Mouse (Mus musculus): ENCODE results near the gene Rita1. TPM values are rescaled to one million over a fixed set of nuclear protein-coding genes. Genes with fewer than 3 reads are reported as not detected.
A peak's percentile ranks its signal among the peaks of the same experiment; 100 is the strongest.

Gene Rita1
- polyA plus RNA-seq, 1 experiment from 2014 or later, result 15.8 TPM

GRCm38 (mm10) chr5:120627515-120628300, 15.3 kb upstream of the Rita1 start:
- ATAC-seq (ENCODE audit: insufficient number of reproducible peaks, low FRiP score, low TSS enrichment, low read depth), result no peak
- H3K9me3 ChIP-seq (replicated peaks), result no peaks in the 10 kb centered on the region
- H3K4me1 ChIP-seq, result peaks cover 5% of the 10 kb centered on the region; the same call in 1 of the 2 replicates
- WGBS, result 79% methylated on average over 15 of the region's 15 CpGs
- no peak overlapping the region for H3K4me2 ChIP-seq (replicated peaks)
- H3K4me3 ChIP-seq (replicated peaks), result no peak overlapping the region
- H3K27ac ChIP-seq (replicated peaks), result no peak overlapping the region
- H3K27me3 ChIP-seq, result peaks cover 11% of the 10 kb centered on the region
- peaks cover 51% of the 10 kb centered on the region for H3K36me3 ChIP-seq
- no peak overlapping the region for H3K9ac ChIP-seq

- Histone ChIP-seq H3K4me1 (peaks cover 16% of the 10 kb centered on the region), H3K9me3 (replicated peaks) (no peaks in the 10 kb centered on the region), H3K36me3 (peaks cover 64% of the 10 kb centered on the region), H3K4me3 (replicated peaks) (no peak overlapping the region), H3K27ac (replicated peaks) (no peak overlapping the region), H3K27me3 (peaks cover 11% of the 10 kb centered on the region), H3K4me2 (replicated peaks) (no peak overlapping the region), H3K9ac (no peak overlapping the region)
- WGBS, result 42% methylated on average over 19 of the region's 19 CpGs
- no peak; the same call in 1 of the 2 replicates for ATAC-seq (ENCODE audit: insufficient number of reproducible peaks, low FRiP score, low TSS enrichment, low read depth)
These were observed 14.0 kb upstream of the Rita1 start for GRCm38 (mm10) chr5:120626399-120626798.

DNA sequence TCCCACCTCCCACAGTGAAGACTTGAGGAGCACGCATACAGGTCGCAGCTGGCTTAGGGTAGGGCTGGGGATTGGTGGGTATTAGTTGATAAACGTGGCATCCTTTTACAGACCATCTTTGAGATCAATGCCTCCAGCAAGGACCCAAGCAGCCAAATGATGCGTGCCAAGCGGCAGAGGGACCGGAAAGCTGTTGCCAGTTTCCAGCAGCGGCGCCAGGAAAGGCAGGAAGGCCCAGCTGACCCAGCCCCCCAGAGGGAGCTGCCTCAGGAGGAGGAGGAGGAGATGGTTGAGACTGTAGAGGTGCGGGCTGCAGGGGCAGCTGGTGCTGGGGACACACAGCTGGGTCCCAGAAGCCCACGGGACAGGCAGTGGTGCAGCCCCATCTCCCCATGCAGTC, 12.0 kb upstream of the Rita1 start:
- H3K4me3 ChIP-seq (replicated peaks), result no peak overlapping the region
- no peak overlapping the region for H3K4me2 ChIP-seq (replicated peaks)
- H3K27me3 ChIP-seq, result no peaks in the 10 kb centered on the region
- peaks cover 16% of the 10 kb centered on the region for H3K4me1 ChIP-seq
- 92% methylated on average over 10 of the region's 10 CpGs for WGBS
- H3K27ac ChIP-seq (replicated peaks), result no peak overlapping the region
- peaks cover 84% of the 10 kb centered on the region for H3K36me3 ChIP-seq
- ATAC-seq (ENCODE audit: insufficient number of reproducible peaks, low FRiP score, low TSS enrichment, low read depth), result no peak
- no peaks in the 10 kb centered on the region for H3K9me3 ChIP-seq (replicated peaks)
- no peak overlapping the region for H3K9ac ChIP-seq

DNA sequence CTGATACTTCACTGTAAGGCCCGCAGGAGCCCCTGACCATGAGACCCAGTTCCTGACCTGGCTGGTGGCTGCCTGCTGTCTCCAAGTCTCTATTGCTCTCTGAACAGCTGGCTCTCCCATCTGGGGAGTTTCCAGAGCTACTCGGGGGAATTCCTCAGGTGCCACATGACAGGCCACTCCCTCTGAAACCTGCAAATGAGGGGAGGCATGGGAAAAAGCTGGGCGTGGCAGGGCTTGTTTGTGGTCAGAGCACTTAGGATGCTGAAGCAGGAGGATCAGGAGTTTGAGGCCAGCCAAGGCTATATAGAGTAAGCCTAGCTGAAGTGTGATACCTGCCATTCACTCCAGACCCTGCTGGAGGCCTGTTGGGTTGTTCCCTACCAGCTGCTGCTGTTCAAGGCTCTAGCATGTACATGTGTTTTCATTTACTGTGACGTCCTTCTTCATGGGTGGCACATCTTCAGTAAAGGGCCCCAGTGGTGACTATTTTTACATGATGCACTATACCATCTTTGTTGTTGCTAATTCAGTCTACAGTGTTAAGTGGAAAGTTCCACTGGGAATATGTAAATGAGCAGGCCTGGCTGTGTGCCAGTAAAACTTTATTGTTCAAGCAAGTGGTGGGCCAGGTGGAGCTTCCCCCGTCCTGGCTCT, 9.9 kb upstream of the Rita1 start:
- H3K9me3 ChIP-seq (replicated peaks), result no peaks in the 10 kb centered on the region
- H3K4me2 ChIP-seq (replicated peaks), result no peak overlapping the region
- 54% methylated on average over 5 of the region's 5 CpGs for WGBS
- H3K36me3 ChIP-seq, result peaks cover 99% of the 10 kb centered on the region
- H3K27me3 ChIP-seq, result no peaks in the 10 kb centered on the region
- peaks cover 12% of the 10 kb centered on the region for H3K4me1 ChIP-seq
- H3K9ac ChIP-seq, result no peak overlapping the region
- H3K4me3 ChIP-seq (replicated peaks), result no peak overlapping the region
- peak overlapping the region; percentile 17; the same call in 1 of the 2 replicates for H3K27ac ChIP-seq (replicated peaks)
- no peak for ATAC-seq (ENCODE audit: insufficient number of reproducible peaks, low FRiP score, low TSS enrichment, low read depth)

GRCm38 (mm10) chr5:120621846-120622197, 9.4 kb upstream of the Rita1 start:
- peak overlapping the region; percentile 17; the same call in 1 of the 2 replicates for H3K27ac ChIP-seq (replicated peaks)
- H3K9me3 ChIP-seq (replicated peaks), result no peaks in the 10 kb centered on the region
- ATAC-seq (ENCODE audit: insufficient number of reproducible peaks, low FRiP score, low TSS enrichment, low read depth), result no peak
- no peak overlapping the region for H3K4me3 ChIP-seq (replicated peaks)
- 64% methylated on average over 10 of the region's 10 CpGs for WGBS
- no peaks in the 10 kb centered on the region for H3K27me3 ChIP-seq
- no peak overlapping the region for H3K9ac ChIP-seq
- H3K4me2 ChIP-seq (replicated peaks), result no peak overlapping the region
- peaks cover 12% of the 10 kb centered on the region for H3K4me1 ChIP-seq
- peaks cover 99% of the 10 kb centered on the region for H3K36me3 ChIP-seq

DNA sequence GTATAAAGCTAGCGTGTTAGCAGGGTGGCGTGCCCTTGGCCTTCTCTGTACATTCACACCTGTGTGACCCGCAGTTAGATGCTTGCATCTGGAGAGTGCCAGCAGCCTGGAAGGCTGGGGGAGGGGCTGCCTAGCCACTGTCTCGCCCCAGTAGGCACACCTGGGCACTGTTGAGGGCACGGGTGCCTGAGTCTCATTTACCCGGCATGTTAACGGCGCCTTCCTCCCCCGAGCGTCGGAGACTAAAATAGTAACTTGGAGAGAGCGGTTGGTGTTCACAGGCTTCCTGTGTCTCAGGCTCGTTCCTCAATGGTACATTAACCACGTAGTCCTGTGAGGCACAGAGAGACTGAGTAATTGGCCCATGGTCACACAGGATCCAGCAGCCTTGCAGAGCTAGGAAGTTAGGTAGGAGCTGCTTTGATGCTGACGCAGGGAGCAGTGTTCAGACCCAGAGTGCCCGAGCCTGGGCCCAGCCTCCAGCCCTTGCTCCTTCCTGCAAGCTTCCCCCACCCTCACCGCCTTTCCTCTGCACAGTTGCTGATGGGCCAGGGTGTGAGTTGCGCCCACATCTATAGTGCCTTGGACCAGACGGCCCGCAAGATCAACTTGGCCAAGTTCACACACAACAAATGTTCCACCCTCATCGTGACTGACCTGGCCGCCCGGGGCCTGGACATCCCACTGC, 8.8 kb upstream of the Rita1 start:
- no peaks in the 10 kb centered on the region for H3K9me3 ChIP-seq (replicated peaks)
- H3K27ac ChIP-seq (replicated peaks), result peak overlapping the region; percentile 17; the same call in 1 of the 2 replicates
- ATAC-seq (ENCODE audit: insufficient number of reproducible peaks, low FRiP score, low TSS enrichment, low read depth), result no peak
- H3K9ac ChIP-seq, result no peak overlapping the region
- H3K4me3 ChIP-seq (replicated peaks), result no peak overlapping the region
- H3K4me2 ChIP-seq (replicated peaks), result no peak overlapping the region
- H3K27me3 ChIP-seq, result no peaks in the 10 kb centered on the region
- H3K36me3 ChIP-seq, result peaks cover 98% of the 10 kb centered on the region
- H3K4me1 ChIP-seq, result peaks cover 12% of the 10 kb centered on the region
- WGBS, result 89% methylated on average over 23 of the region's 23 CpGs

DNA sequence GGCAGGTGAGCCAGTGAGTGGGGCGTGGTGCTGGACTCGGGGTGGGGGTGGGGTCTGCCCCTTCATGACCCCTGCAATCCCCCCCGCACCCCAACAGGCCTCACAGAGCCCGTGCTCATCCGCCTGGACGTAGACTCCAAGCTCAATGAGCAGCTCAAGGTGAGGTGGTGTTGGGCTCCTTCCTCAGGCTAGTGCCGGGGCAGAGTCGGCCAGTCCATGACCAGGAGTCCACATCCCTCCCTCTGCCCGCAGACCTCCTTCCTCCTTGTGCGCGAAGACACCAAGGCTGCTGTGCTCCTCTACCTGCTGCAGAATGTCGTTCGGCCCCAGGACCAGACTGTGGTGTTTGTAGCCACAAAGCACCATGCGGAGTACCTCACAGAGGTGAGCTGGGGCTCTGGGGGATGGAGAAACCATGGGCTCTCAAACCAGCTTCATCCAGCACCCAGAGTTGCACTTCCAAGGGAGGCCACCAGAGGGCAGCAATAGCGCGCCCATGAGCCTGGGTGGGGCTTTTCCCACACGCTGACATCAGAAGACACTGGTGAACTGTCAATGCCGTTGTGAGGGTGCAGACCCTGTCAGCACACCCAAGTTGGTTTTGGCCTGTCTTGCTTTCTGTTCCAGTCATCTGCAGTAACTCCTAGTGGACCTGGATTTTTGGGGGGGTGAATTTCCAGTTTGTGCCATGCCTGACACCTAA, 8.1 kb upstream of the Rita1 start:
- no peak overlapping the region for H3K27ac ChIP-seq (replicated peaks)
- H3K36me3 ChIP-seq, result peaks cover 98% of the 10 kb centered on the region
- 0 out of 2 replicates have a peak, but pooled peaks cover 4% of the 10 kb centered on the region for H3K9me3 ChIP-seq (replicated peaks)
- no peaks in the 10 kb centered on the region for H3K27me3 ChIP-seq
- H3K9ac ChIP-seq, result no peak overlapping the region
- WGBS, result 70% methylated on average over 18 of the region's 18 CpGs
- H3K4me3 ChIP-seq (replicated peaks), result no peak overlapping the region
- H3K4me1 ChIP-seq, result peaks cover 12% of the 10 kb centered on the region
- H3K4me2 ChIP-seq (replicated peaks), result no peak overlapping the region
- ATAC-seq (ENCODE audit: insufficient number of reproducible peaks, low FRiP score, low TSS enrichment, low read depth), result no peak

- H3K9ac ChIP-seq, result no peak overlapping the region
- H3K27ac ChIP-seq (replicated peaks), result no peak overlapping the region
- peaks cover 87% of the 10 kb centered on the region for H3K36me3 ChIP-seq
- no peak overlapping the region for H3K4me3 ChIP-seq (replicated peaks)
- H3K4me2 ChIP-seq (replicated peaks), result no peak overlapping the region
- H3K9me3 ChIP-seq (replicated peaks), result 0 out of 2 replicates have a peak, but pooled peaks cover 4% of the 10 kb centered on the region
- peaks cover 12% of the 10 kb centered on the region for H3K4me1 ChIP-seq
- no peak for ATAC-seq (ENCODE audit: insufficient number of reproducible peaks, low FRiP score, low TSS enrichment, low read depth)
- no peaks in the 10 kb centered on the region for H3K27me3 ChIP-seq
- WGBS, result 17% methylated on average over 5 of the region's 5 CpGs
These were observed 6.8 kb upstream of the Rita1 start for GRCm38 (mm10) chr5:120619201-120619600.

- no peaks in the 10 kb centered on the region for H3K27me3 ChIP-seq
- H3K4me3 ChIP-seq (replicated peaks), result no peak overlapping the region
- 70% methylated on average over 12 of the region's 12 CpGs for WGBS
- H3K9ac ChIP-seq, result no peak overlapping the region
- no peak overlapping the region for H3K27ac ChIP-seq (replicated peaks)
- no peak overlapping the region for H3K4me2 ChIP-seq (replicated peaks)
- H3K36me3 ChIP-seq, result peaks cover 83% of the 10 kb centered on the region
- H3K9me3 ChIP-seq (replicated peaks), result 0 out of 2 replicates have a peak, but pooled peaks cover 4% of the 10 kb centered on the region
- H3K4me1 ChIP-seq, result peaks cover 16% of the 10 kb centered on the region
- no peak for ATAC-seq (ENCODE audit: insufficient number of reproducible peaks, low FRiP score, low TSS enrichment, low read depth)
These were observed 6.4 kb upstream of the Rita1 start for GRCm38 (mm10) chr5:120618778-120619177.

DNA sequence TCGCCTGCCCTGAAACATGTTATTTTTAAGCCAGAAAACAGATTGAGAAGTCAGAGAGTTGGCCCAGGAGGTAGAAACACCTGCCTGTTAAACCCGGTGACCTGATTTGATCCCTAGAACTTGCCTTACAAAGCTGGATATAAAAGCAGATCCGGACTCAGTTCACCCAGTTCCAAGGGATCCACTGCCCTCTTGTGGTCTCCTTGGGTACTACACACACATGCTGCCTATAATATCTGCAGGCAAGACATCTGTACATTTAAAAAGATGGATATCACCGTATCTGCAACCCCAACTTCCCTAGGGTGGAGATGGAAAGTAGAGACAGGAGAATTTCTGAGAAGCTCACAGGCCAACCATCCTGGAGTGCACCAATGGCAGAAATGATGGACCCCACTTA, 3.5 kb upstream of the Rita1 start:
- Histone ChIP-seq H3K27me3 (no peaks in the 10 kb centered on the region), H3K9me3 (replicated peaks) (0 out of 2 replicates have a peak, but pooled peaks cover 4% of the 10 kb centered on the region), H3K36me3 (peaks cover 55% of the 10 kb centered on the region), H3K4me3 (replicated peaks) (no peak overlapping the region), H3K9ac (no peak overlapping the region), H3K27ac (replicated peaks) (no peak overlapping the region), H3K4me1 (peaks cover 19% of the 10 kb centered on the region), H3K4me2 (replicated peaks) (no peak overlapping the region)
- ATAC-seq (ENCODE audit: insufficient number of reproducible peaks, low FRiP score, low TSS enrichment, low read depth), result no peak
- WGBS, result 95% methylated on average over 4 of the region's 4 CpGs
